Mouse (Mus musculus): ENCODE data around the gene Matn1. TPM values are rescaled to one million over a fixed set of nuclear protein-coding genes. Genes with fewer than 3 reads are reported as not detected.
A peak's percentile ranks its signal among the peaks of the same experiment; 100 is the strongest.

The Matn1 gene
- 0.23 TPM in 1 of 2 replicates, not detected in the other for polyA plus RNA-seq (2016; fragmentation: Nextera tagmentation; extraction: Ambion mirVana)

- no peak within 1 kb of the TSS for H3K4me3 ChIP-seq
- H3K36me3 ChIP-seq: no peaks in the 10 kb centered on the region
- peaks cover 32% of the 10 kb centered on the region for H3K27me3 ChIP-seq (ENCODE audit: low read depth, poor library complexity, severe bottlenecking)
- H3K9me3 ChIP-seq (replicated peaks): no peaks in the 10 kb centered on the region
- no peak for DNase-seq (ENCODE audit: low spot score)
- H3K4me1 ChIP-seq: peaks cover 33% of the 10 kb centered on the region
- H3K27ac ChIP-seq: peak within 1 kb of the TSS; percentile 16; the same call in 1 of the 2 replicates
- 48% methylated on average over 6 of the region's 6 CpGs for WGBS
These were observed at the start of gene Matn1 for GRCm38 (mm10) chr4:130944112-130944511. Gene Matn1, plus strand, starts transcription at chr4:130944385.

- Histone ChIP-seq H3K27me3 (ENCODE audit: low read depth, poor library complexity, severe bottlenecking) (no peaks in the 10 kb centered on the region), H3K36me3 (no peaks in the 10 kb centered on the region), H3K27ac (no peak overlapping the region), H3K4me3 (no peak overlapping the region), H3K9me3 (replicated peaks) (no peaks in the 10 kb centered on the region), H3K4me1 (peaks cover 28% of the 10 kb centered on the region)
- DNase-seq (ENCODE audit: low spot score): no peak
- 93% methylated on average over 6 of the region's 6 CpGs for WGBS
These were observed 48.5 kb upstream of the Matn1 start for GRCm38 (mm10) chr4:130895701-130896100.

GRCm38 (mm10) chr4:130896372-130896771, 47.8 kb upstream of the Matn1 start:
- Histone ChIP-seq H3K27ac (no peak overlapping the region), H3K36me3 (no peaks in the 10 kb centered on the region), H3K9me3 (replicated peaks) (no peaks in the 10 kb centered on the region), H3K4me1 (peaks cover 34% of the 10 kb centered on the region), H3K27me3 (ENCODE audit: low read depth, poor library complexity, severe bottlenecking) (no peaks in the 10 kb centered on the region), H3K4me3 (no peak overlapping the region)
- 67% methylated on average over 2 of the region's 2 CpGs for WGBS
- DNase-seq (ENCODE audit: low spot score): peak; percentile 67

GRCm38 (mm10) chr4:130899383-130899781, 44.8 kb upstream of the Matn1 start:
- Histone ChIP-seq H3K4me1 (peaks cover 51% of the 10 kb centered on the region), H3K27me3 (ENCODE audit: low read depth, poor library complexity, severe bottlenecking) (0 out of 2 replicates have a peak, but pooled peaks cover 8% of the 10 kb centered on the region), H3K9me3 (replicated peaks) (no peaks in the 10 kb centered on the region), H3K4me3 (no peak overlapping the region), H3K27ac (peak overlapping the region; percentile 26; the same call in 1 of the 2 replicates), H3K36me3 (no peaks in the 10 kb centered on the region)
- 69% methylated on average over 3 of the region's 3 CpGs for WGBS
- no peak for DNase-seq (ENCODE audit: low spot score)

GRCm38 (mm10) chr4:130899782-130900427, 44.3 kb upstream of the Matn1 start:
- Histone ChIP-seq H3K27ac (peak overlapping the region; percentile 26; the same call in 1 of the 2 replicates), H3K4me3 (no peak overlapping the region), H3K9me3 (replicated peaks) (no peaks in the 10 kb centered on the region), H3K36me3 (no peaks in the 10 kb centered on the region), H3K4me1 (peaks cover 57% of the 10 kb centered on the region), H3K27me3 (ENCODE audit: low read depth, poor library complexity, severe bottlenecking) (peaks cover 8% of the 10 kb centered on the region; the same call in 1 of the 2 replicates)
- DNase-seq (ENCODE audit: low spot score): no peak
- 85% methylated on average over 6 of the region's 6 CpGs for WGBS

GRCm38 (mm10) chr4:130900746-130901145, 43.4 kb upstream of the Matn1 start:
- peaks cover 65% of the 10 kb centered on the region for H3K4me1 ChIP-seq
- no peaks in the 10 kb centered on the region for H3K9me3 ChIP-seq (replicated peaks)
- H3K27ac ChIP-seq: peak overlapping the region; percentile 58; the same call in 1 of the 2 replicates
- H3K4me3 ChIP-seq: no peak overlapping the region
- 36% methylated on average over 7 of the region's 7 CpGs for WGBS
- no peaks in the 10 kb centered on the region for H3K36me3 ChIP-seq
- DNase-seq (ENCODE audit: low spot score): peak; percentile 46
- H3K27me3 ChIP-seq (ENCODE audit: low read depth, poor library complexity, severe bottlenecking): peaks cover 8% of the 10 kb centered on the region; the same call in 1 of the 2 replicates

- Histone ChIP-seq H3K9me3 (replicated peaks) (no peaks in the 10 kb centered on the region), H3K4me3 (no peak overlapping the region), H3K36me3 (no peaks in the 10 kb centered on the region), H3K27me3 (ENCODE audit: low read depth, poor library complexity, severe bottlenecking) (peaks cover 8% of the 10 kb centered on the region; the same call in 1 of the 2 replicates), H3K27ac (peak overlapping the region; percentile 58), H3K4me1 (peaks cover 81% of the 10 kb centered on the region)
- DNase-seq (ENCODE audit: low spot score): no peak
- 56% methylated on average over 8 of the region's 8 CpGs for WGBS
These were observed 41.9 kb upstream of the Matn1 start for GRCm38 (mm10) chr4:130902289-130902781.

- Histone ChIP-seq H3K4me1 (peaks cover 83% of the 10 kb centered on the region), H3K4me3 (no peak overlapping the region), H3K27me3 (ENCODE audit: low read depth, poor library complexity, severe bottlenecking) (peaks cover 8% of the 10 kb centered on the region; the same call in 1 of the 2 replicates), H3K9me3 (replicated peaks) (no peaks in the 10 kb centered on the region), H3K27ac (peak overlapping the region; percentile 83), H3K36me3 (no peaks in the 10 kb centered on the region)
- no peak for DNase-seq (ENCODE audit: low spot score)
- 84% methylated on average over 7 of the region's 7 CpGs for WGBS
These were observed 39.2 kb upstream of the Matn1 start for GRCm38 (mm10) chr4:130905025-130905424.

GRCm38 (mm10) chr4:130905882-130906281, 38.3 kb upstream of the Matn1 start:
- H3K27ac ChIP-seq: peak overlapping the region; percentile 83
- 77% methylated on average over 6 of the region's 6 CpGs for WGBS
- H3K4me3 ChIP-seq: no peak overlapping the region
- H3K9me3 ChIP-seq (replicated peaks): no peaks in the 10 kb centered on the region
- H3K27me3 ChIP-seq (ENCODE audit: low read depth, poor library complexity, severe bottlenecking): peaks cover 8% of the 10 kb centered on the region; the same call in 1 of the 2 replicates
- no peak for DNase-seq (ENCODE audit: low spot score)
- H3K36me3 ChIP-seq: no peaks in the 10 kb centered on the region
- peaks cover 81% of the 10 kb centered on the region for H3K4me1 ChIP-seq

GRCm38 (mm10) chr4:130906296-130906695, 37.9 kb upstream of the Matn1 start:
- Histone ChIP-seq H3K27ac (peak overlapping the region; percentile 83), H3K27me3 (ENCODE audit: low read depth, poor library complexity, severe bottlenecking) (peaks cover 8% of the 10 kb centered on the region; the same call in 1 of the 2 replicates), H3K4me3 (no peak overlapping the region), H3K4me1 (peaks cover 77% of the 10 kb centered on the region), H3K36me3 (no peaks in the 10 kb centered on the region), H3K9me3 (replicated peaks) (no peaks in the 10 kb centered on the region)
- 25% methylated on average over 8 of the region's 8 CpGs for WGBS
- DNase-seq (ENCODE audit: low spot score): peak; percentile 85

GRCm38 (mm10) chr4:130907200-130908069, 36.8 kb upstream of the Matn1 start:
- WGBS: 91% methylated on average over 19 of the region's 19 CpGs
- Histone ChIP-seq H3K27me3 (ENCODE audit: low read depth, poor library complexity, severe bottlenecking) (peaks cover 8% of the 10 kb centered on the region; the same call in 1 of the 2 replicates), H3K4me1 (peaks cover 66% of the 10 kb centered on the region), H3K4me3 (no peak overlapping the region), H3K36me3 (no peaks in the 10 kb centered on the region), H3K9me3 (replicated peaks) (no peaks in the 10 kb centered on the region), H3K27ac (peak overlapping the region; percentile 83)
- DNase-seq (ENCODE audit: low spot score): no peak

GRCm38 (mm10) chr4:130908133-130908532, 36.1 kb upstream of the Matn1 start:
- Histone ChIP-seq H3K36me3 (no peaks in the 10 kb centered on the region), H3K4me3 (no peak overlapping the region), H3K4me1 (peaks cover 63% of the 10 kb centered on the region), H3K27me3 (ENCODE audit: low read depth, poor library complexity, severe bottlenecking) (peaks cover 8% of the 10 kb centered on the region; the same call in 1 of the 2 replicates), H3K9me3 (replicated peaks) (no peaks in the 10 kb centered on the region), H3K27ac (0 out of 2 replicates have a peak overlapping the region, but pooled peaks have one; percentile 5)
- no peak for DNase-seq (ENCODE audit: low spot score)
- WGBS: 97% methylated on average over 10 of the region's 10 CpGs

Data from limb, embryonic 10.5 days (tissue).